11 mouse cellular contexts compared by ENCODE assay signal in genomic region chr11:21326770-21327169, GRCm38 (mm10). TPM values are rescaled to one million over a fixed set of nuclear protein-coding genes. Genes with fewer than 3 reads are reported as not detected.
DNase-seq lines count a peak whose midpoint lies in the region; ATAC-seq and TF ChIP-seq lines count a peak whose summit lies in the region.
"Had no signal": no experiment of that assay in that cellular context is flagged by ENCODE, and none has a peak within 500 bp of the region (broad histone marks: within the 10 kb centered on the region; RNA-seq: fewer than 3 reads in every experiment).

No protein-coding gene starts in this region.

- no peak overlapping the region for H3K27ac ChIP-seq in kidney, adult 2 months (ENCODE audit: insufficient read depth, low read depth, low read length)
- H3K27ac ChIP-seq in midbrain, embryonic 13.5 days, result no peak overlapping the region
- H3K27ac ChIP-seq in midbrain, embryonic 10.5 days (replicated peaks), result no peak overlapping the region
- H3K27ac ChIP-seq in liver, embryonic 14.5 days, result no peak overlapping the region
- H3K27ac ChIP-seq: embryonic facial prominence, embryonic 13.5 days; macrophage had no signal

- peak; percentile 11 to 17 for DNase-seq in cerebellum, postnatal 14 days
- DNase-seq in kidney, adult 2 months, result no peak
- DNase-seq in kidney, adult 11 months, result no peak
- no peak for DNase-seq in midbrain, embryonic 10.5 days (ENCODE audit: low spot score)
- no peak for DNase-seq in liver, embryonic 14.5 days (ENCODE audit: low read depth in 3 of 3, low spot score in 3 of 3)
- DNase-seq in left cerebral cortex, postnatal 14 days (ENCODE audit: low spot score in 2 of 2), result no peak

- no peak overlapping the region for H3K4me3 ChIP-seq in kidney, adult 2 months (ENCODE audit: insufficient read depth, low read depth, low read length)
- H3K4me3 ChIP-seq in midbrain, embryonic 13.5 days (replicated peaks), result no peak overlapping the region
- H3K4me3 ChIP-seq in midbrain, embryonic 10.5 days, result no peak overlapping the region
- no peak overlapping the region for H3K4me3 ChIP-seq in liver, embryonic 14.5 days (ENCODE audit: insufficient read depth in 1 of 2, low read depth in 2 of 2, low read length in 2 of 2)
- H3K4me3 ChIP-seq: embryonic facial prominence, embryonic 13.5 days had no signal

- peaks cover 7% of the 10 kb centered on the region; the same call in 1 of the 2 replicates for H3K4me1 ChIP-seq in kidney, adult 2 months (ENCODE audit: control insufficient read depth, insufficient read depth, low read length)
- H3K4me1 ChIP-seq in midbrain, embryonic 13.5 days (replicated peaks), result no peaks in the 10 kb centered on the region
- H3K4me1 ChIP-seq in midbrain, embryonic 10.5 days, result no peaks in the 10 kb centered on the region
- no peaks in the 10 kb centered on the region for H3K4me1 ChIP-seq in liver, embryonic 14.5 days (replicated peaks; ENCODE audit: control insufficient read depth in 2 of 2, insufficient read depth in 2 of 2, low read length in 1 of 2)
- H3K4me1 ChIP-seq: embryonic facial prominence, embryonic 13.5 days had no signal

- WGBS in kidney, adult 2 months, result 58% methylated on average over 2 of the region's 2 CpGs
- WGBS in midbrain, embryonic 13.5 days, result 64% methylated on average over 2 of the region's 2 CpGs
- 62% methylated on average over 2 of the region's 2 CpGs for WGBS in midbrain, embryonic 10.5 days
- 57% methylated on average over 2 of the region's 2 CpGs for WGBS in liver, embryonic 14.5 days (ENCODE audit: insufficient replicate concordance)

- H3K9me3 ChIP-seq in midbrain, embryonic 13.5 days, result no peaks in the 10 kb centered on the region
- no peaks in the 10 kb centered on the region for H3K9me3 ChIP-seq in midbrain, embryonic 10.5 days (replicated peaks)
- no peaks in the 10 kb centered on the region for H3K9me3 ChIP-seq in liver, embryonic 14.5 days (ENCODE audit: control insufficient read depth, low read length)
- H3K9me3 ChIP-seq: embryonic facial prominence, embryonic 13.5 days had no signal

- no peak for ATAC-seq in cerebellum, adult (ENCODE audit: insufficient number of reproducible peaks, low FRiP score, low TSS enrichment)
- ATAC-seq in midbrain, embryonic 13.5 days, result 0 out of 2 replicates have a peak, but pooled peaks have one; percentile 62
- no peak for ATAC-seq in liver, embryonic 14.5 days (ENCODE audit: insufficient read depth)
- ATAC-seq: inflammation-experienced regulatory T-cells, adult 6 months had no signal

- 0 out of 2 replicates have a peak, but pooled peaks have one; percentile 16 for TF ChIP-seq CTCF in kidney, adult 2 months (conservative IDR thresholded peaks at IDR 0.05; ENCODE audit: insufficient read depth, insufficient read length, low read depth, low read length)
- peak; percentile 36 for TF ChIP-seq CTCF in liver, embryonic 14.5 days (IDR thresholded peaks at IDR 0.05; ENCODE audit: low read depth)

- no peak for TF ChIP-seq EP300 in liver, embryonic 14.5 days (IDR thresholded peaks at IDR 0.05; ENCODE audit: low read depth)

- H3K9ac ChIP-seq in midbrain, embryonic 13.5 days (replicated peaks), result no peak overlapping the region
- no peak overlapping the region for H3K9ac ChIP-seq in liver, embryonic 14.5 days (replicated peaks)
- H3K9ac ChIP-seq: embryonic facial prominence, embryonic 13.5 days had no signal

- no peaks in the 10 kb centered on the region for H3K27me3 ChIP-seq in kidney, adult 2 months (replicated peaks; ENCODE audit: control insufficient read depth, insufficient read depth, low read length)
- no peaks in the 10 kb centered on the region for H3K27me3 ChIP-seq in midbrain, embryonic 13.5 days
- no peaks in the 10 kb centered on the region for H3K27me3 ChIP-seq in midbrain, embryonic 10.5 days (ENCODE audit: low read depth, poor library complexity, severe bottlenecking)
- H3K27me3 ChIP-seq in liver, embryonic 14.5 days (ENCODE audit: control insufficient read depth, insufficient read depth, low read length), result no peaks in the 10 kb centered on the region
- H3K27me3 ChIP-seq: embryonic facial prominence, embryonic 13.5 days had no signal

- no peak overlapping the region for H3K4me2 ChIP-seq in midbrain, embryonic 13.5 days (replicated peaks)
- no peak overlapping the region for H3K4me2 ChIP-seq in liver, embryonic 14.5 days (ENCODE audit: low read depth)
- H3K4me2 ChIP-seq: embryonic facial prominence, embryonic 13.5 days had no signal

- peaks cover 12% of the 10 kb centered on the region; the same call in 1 of the 2 replicates for H3K36me3 ChIP-seq in kidney, adult 2 months (ENCODE audit: control insufficient read depth, insufficient read depth, low read length)
- H3K36me3 ChIP-seq in midbrain, embryonic 13.5 days, result peaks cover 52% of the 10 kb centered on the region
- H3K36me3 ChIP-seq in midbrain, embryonic 10.5 days, result peaks cover 80% of the 10 kb centered on the region
- H3K36me3 ChIP-seq in liver, embryonic 14.5 days (replicated peaks; ENCODE audit: control insufficient read depth, insufficient read depth, low read depth), result peaks cover 5% of the 10 kb centered on the region

- no peak for TF ChIP-seq POLR2A in kidney, adult 2 months (IDR thresholded peaks at IDR 0.05; ENCODE audit: low read depth, low read length)

- intact Hi-C loops in left cerebral cortex, postnatal 14 days (cut with DNase I), result no loop called here

RNA-seq across cellular contexts. Expression of gene Ugp2, which starts 44.2 kb away (rescaled TPM):
- 14.2 and 21.7 TPM in 2 replicates for polyA plus RNA-seq in kidney, adult 2 months (2012; rRNA removed)
- 59.1 and 61.2 TPM in 2 replicates for polyA plus RNA-seq in midbrain, embryonic 13.5 days (2015; fragmentation: Nextera tagmentation; extraction: Ambion mirVana)
- polyA plus RNA-seq in midbrain, embryonic 10.5 days (2016; fragmentation: Nextera tagmentation; extraction: Ambion mirVana), result 54.6 and 61.5 TPM in 2 replicates
- polyA plus RNA-seq in liver, embryonic 14.5 days (2012; rRNA removed), result 7.2 and 12.3 TPM in 2 replicates
- polyA plus RNA-seq in liver, embryonic 14.5 days (2014; fragmentation: Nextera tagmentation; extraction: Ambion mirVana), result 31.6 and 32.5 TPM in 2 replicates
- 10 to 100 TPM; 61.1 to 65.7 TPM for total RNA-seq in left cerebral cortex, postnatal 14 days (2021)

Comparison
In these comparisons a context has a peak if more than half of its experiments do, and no peak if none do; other contexts are left out.
1. DNase-seq: peak in cerebellum, postnatal 14 days (2 of 2); none in kidney, adult 2 months (single experiment), kidney, adult 11 months (single experiment), midbrain, embryonic 10.5 days (single experiment), liver, embryonic 14.5 days (0 of 3) and left cerebral cortex, postnatal 14 days (0 of 2).